Mouse (Mus musculus) lung, embryonic 15.5 days (tissue): ENCODE measurements at regions not wholly inside any gene's neighbourhood (a gene's known extent, or its start where the extent isn't known, plus 50 kb on each side); places are given as distances from the start of the nearest gene placed in this dataset.

Experiments used
- ATAC-seq: fragments of 200-750 bp; cut with Nextera tagmentation; 2 replicates; pipeline ENCODE4 v1.8.0; 2017; ENCODE audit warnings: moderate number of reproducible peaks, borderline replicate concordance; ENCODE audit not compliant: low FRiP score, low TSS enrichment; ENCODE audit errors: extremely low read depth
- H3K27ac ChIP-seq: fragments of 300-500 bp; sonication (generic); 2 replicates; pipeline ENCODE4 v1.5.1; 2015; ENCODE audit warnings: moderate library complexity, mild to moderate bottlenecking, inconsistent platforms
- H3K27me3 ChIP-seq: fragments of 300-500 bp; sonication (generic); 2 replicates; pipeline ENCODE4 v1.6.1; 2015; ENCODE audit warnings: inconsistent platforms
- H3K36me3 ChIP-seq: fragments of 300-500 bp; sonication (generic); 2 replicates; pipeline ENCODE4 v1.6.1; 2015; ENCODE audit warnings: inconsistent platforms
- H3K4me1 ChIP-seq: fragments of 300-500 bp; sonication (generic); 2 replicates; pipeline ENCODE4 v1.6.1; 2015; ENCODE audit warnings: inconsistent platforms
- H3K4me2 ChIP-seq: fragments of 300-500 bp; sonication (generic); 2 replicates; pipeline ENCODE4 v1.6.1; 2015; ENCODE audit warnings: inconsistent platforms, mild to moderate bottlenecking, moderate library complexity
- H3K4me3 ChIP-seq: fragments of 300-500 bp; sonication (generic); 2 replicates; pipeline ENCODE4 v1.5.1; 2015; ENCODE audit warnings: mild to moderate bottlenecking, inconsistent platforms
- H3K9ac ChIP-seq: fragments of 300-500 bp; sonication (generic); 2 replicates; pipeline ENCODE4 v1.6.1; 2015; ENCODE audit warnings: inconsistent platforms
- H3K9me3 ChIP-seq: fragments of 300-500 bp; sonication (generic); 2 replicates; pipeline ENCODE4 v1.6.1; 2016; ENCODE audit warnings: inconsistent platforms
- WGBS: fragments of 180-500 bp; shearing (Covaris S2); methylation state at CpG from one replicate; pipeline ENCODE4 v1.1.7; 2015; 5-methylcytosine and 5-hydroxymethylcytosine counted together

- no peak overlapping the region for H3K4me3 ChIP-seq
- no peaks in the 10 kb centered on the region for H3K36me3 ChIP-seq
- no peak overlapping the region for H3K27ac ChIP-seq
- H3K9me3 ChIP-seq = no peaks in the 10 kb centered on the region
- H3K9ac ChIP-seq = no peak overlapping the region
- no peak for ATAC-seq
- H3K4me1 ChIP-seq = no peaks in the 10 kb centered on the region
- H3K4me2 ChIP-seq = no peak overlapping the region
- 61% methylated on average over 2 of the region's 2 CpGs for WGBS
- no peaks in the 10 kb centered on the region for H3K27me3 ChIP-seq
Measured at GRCm38 (mm10) chr8:93691826-93692225, 117.9 kb upstream of the Gnao1 start.

- Histone ChIP-seq H3K27me3 (no peaks in the 10 kb centered on the region), H3K27ac (no peak overlapping the region), H3K4me3 (no peak overlapping the region), H3K9ac (no peak overlapping the region), H3K4me1 (no peaks in the 10 kb centered on the region), H3K9me3 (no peaks in the 10 kb centered on the region), H3K36me3 (no peaks in the 10 kb centered on the region), H3K4me2 (no peak overlapping the region)
- no peak for ATAC-seq
- 42% methylated on average over 7 of the region's 7 CpGs for WGBS
Measured at GRCm38 (mm10) chr8:93697206-93697605, 112.6 kb upstream of the Gnao1 start.

DNA sequence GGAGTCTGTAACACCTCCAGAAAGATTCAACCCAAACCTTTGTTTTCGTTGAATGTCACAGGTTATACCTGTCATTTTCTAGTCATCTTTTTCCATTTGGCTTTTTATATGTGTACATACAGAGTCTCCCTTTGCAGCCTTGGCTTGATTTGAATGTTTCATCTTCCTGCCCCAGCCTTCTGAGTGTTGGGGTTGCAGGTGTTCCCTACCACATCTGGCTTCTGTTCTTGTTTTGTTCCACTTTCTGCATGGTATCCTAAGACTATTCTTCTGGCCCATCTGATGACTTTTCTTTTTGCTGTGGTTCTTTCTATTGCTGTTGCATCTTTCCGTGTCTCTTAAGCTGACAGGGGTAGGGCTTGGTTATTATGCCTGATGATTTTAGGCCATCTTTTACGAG, 111.3 kb upstream of the Gnao1 start:
- ATAC-seq = no peak
- WGBS = 73% methylated on average over 3 of the region's 3 CpGs
- Histone ChIP-seq H3K9ac (no peak overlapping the region), H3K27ac (no peak overlapping the region), H3K4me2 (no peak overlapping the region), H3K27me3 (no peaks in the 10 kb centered on the region), H3K36me3 (no peaks in the 10 kb centered on the region), H3K4me1 (no peaks in the 10 kb centered on the region), H3K4me3 (no peak overlapping the region), H3K9me3 (no peaks in the 10 kb centered on the region)

DNA sequence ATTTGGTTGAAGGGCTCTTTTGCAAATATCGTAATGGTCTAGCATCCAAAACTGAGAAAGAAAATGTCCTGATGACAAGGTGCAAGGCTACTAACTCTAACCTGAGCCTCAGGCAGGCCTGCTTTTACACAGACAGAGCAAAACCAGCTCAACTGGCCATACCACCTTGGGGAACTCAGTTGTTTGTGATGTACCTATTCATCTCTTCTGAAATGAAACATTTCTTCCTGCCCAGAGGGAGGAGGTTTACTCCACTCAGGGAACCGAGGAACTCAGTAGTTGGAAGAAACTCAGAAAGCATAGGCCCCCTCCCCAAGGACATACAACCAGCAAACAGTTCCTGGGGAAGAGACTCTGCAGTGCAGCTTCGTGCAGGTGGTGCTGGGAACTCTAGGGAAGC, 108.4 kb upstream of the Gnao1 start:
- 58% methylated on average over 3 of the region's 3 CpGs for WGBS
- Histone ChIP-seq H3K36me3 (no peaks in the 10 kb centered on the region), H3K9ac (no peak overlapping the region), H3K9me3 (no peaks in the 10 kb centered on the region), H3K4me2 (no peak overlapping the region), H3K27me3 (no peaks in the 10 kb centered on the region), H3K4me3 (no peak overlapping the region), H3K27ac (no peak overlapping the region), H3K4me1 (no peaks in the 10 kb centered on the region)
- ATAC-seq = no peak

GRCm38 (mm10) chr8:93712066-93712706, 97.6 kb upstream of the Gnao1 start:
- no peaks in the 10 kb centered on the region for H3K9me3 ChIP-seq
- H3K4me3 ChIP-seq = no peak overlapping the region
- no peak overlapping the region for H3K4me2 ChIP-seq
- no peak overlapping the region for H3K27ac ChIP-seq
- no peaks in the 10 kb centered on the region for H3K4me1 ChIP-seq
- ATAC-seq = no peak
- H3K9ac ChIP-seq = no peak overlapping the region
- H3K27me3 ChIP-seq = no peaks in the 10 kb centered on the region
- WGBS = 79% methylated on average over 3 of the region's 3 CpGs
- no peaks in the 10 kb centered on the region for H3K36me3 ChIP-seq

DNA sequence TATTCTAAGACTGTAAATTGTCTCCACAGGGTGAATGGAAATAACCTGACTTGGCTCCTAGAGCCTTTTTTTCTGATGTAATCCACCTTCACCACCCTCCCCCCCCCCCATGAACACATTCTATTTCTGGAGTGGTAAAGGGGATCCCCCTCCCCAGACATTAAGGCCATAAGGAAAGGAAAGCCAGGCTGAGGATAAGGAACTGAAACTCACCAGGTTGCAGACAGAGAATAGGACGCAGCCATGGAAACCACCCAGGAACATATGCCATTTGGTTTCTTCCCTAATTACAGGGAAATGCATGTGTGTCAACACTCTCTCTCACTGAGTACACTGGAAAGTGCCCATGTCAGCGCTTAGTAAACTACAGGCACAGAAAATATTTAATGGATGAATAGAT, 96.5 kb upstream of the Gnao1 start:
- H3K4me1 ChIP-seq = no peaks in the 10 kb centered on the region
- H3K27me3 ChIP-seq = no peaks in the 10 kb centered on the region
- H3K27ac ChIP-seq = no peak overlapping the region
- no peak for ATAC-seq
- H3K4me3 ChIP-seq = no peak overlapping the region
- H3K36me3 ChIP-seq = no peaks in the 10 kb centered on the region
- H3K4me2 ChIP-seq = no peak overlapping the region
- no peaks in the 10 kb centered on the region for H3K9me3 ChIP-seq
- 73% methylated on average over 2 of the region's 2 CpGs for WGBS
- H3K9ac ChIP-seq = no peak overlapping the region

DNA sequence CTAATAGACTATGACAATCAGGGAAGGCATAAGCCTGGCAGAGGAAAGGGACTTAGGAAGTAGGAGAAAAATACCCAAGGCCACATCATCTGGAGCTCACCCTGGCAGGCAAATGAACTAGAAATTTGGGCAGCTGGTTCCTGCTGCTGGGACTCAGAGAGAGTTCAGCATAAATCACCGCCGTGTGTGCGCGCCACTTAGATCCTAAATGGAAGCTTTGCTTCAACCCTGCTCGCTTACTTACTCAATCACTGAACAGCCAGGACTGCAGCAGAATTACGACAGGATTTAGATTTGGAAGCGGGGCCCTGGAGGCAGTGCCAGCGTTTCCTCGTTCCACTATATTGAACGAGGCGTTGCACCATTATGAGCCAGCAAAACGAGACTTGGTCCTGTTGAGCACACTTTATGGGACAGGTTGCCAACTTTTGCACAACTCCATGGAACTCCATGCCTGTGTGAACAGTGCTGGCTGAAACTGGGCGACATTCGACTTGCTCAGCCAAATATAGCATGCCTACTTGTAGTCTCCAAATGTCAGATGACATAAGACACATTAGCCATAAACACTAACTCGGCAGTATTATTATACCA, 84.8 kb upstream of the Gnao1 start:
- Histone ChIP-seq H3K4me2 (no peak overlapping the region), H3K9ac (no peak overlapping the region), H3K27me3 (no peaks in the 10 kb centered on the region), H3K9me3 (no peaks in the 10 kb centered on the region), H3K27ac (no peak overlapping the region), H3K4me3 (no peak overlapping the region), H3K4me1 (no peaks in the 10 kb centered on the region), H3K36me3 (no peaks in the 10 kb centered on the region)
- ATAC-seq = no peak
- WGBS = 66% methylated on average over 15 of the region's 15 CpGs

GRCm38 (mm10) chr8:93729124-93729930, 80.4 kb upstream of the Gnao1 start:
- no peaks in the 10 kb centered on the region for H3K36me3 ChIP-seq
- H3K4me2 ChIP-seq = no peak overlapping the region
- H3K4me1 ChIP-seq = no peaks in the 10 kb centered on the region
- 72% methylated on average over 15 of the region's 15 CpGs for WGBS
- H3K27me3 ChIP-seq = no peaks in the 10 kb centered on the region
- no peak overlapping the region for H3K27ac ChIP-seq
- ATAC-seq = no peak
- H3K9me3 ChIP-seq = no peaks in the 10 kb centered on the region
- no peak overlapping the region for H3K4me3 ChIP-seq
- H3K9ac ChIP-seq = no peak overlapping the region

GRCm38 (mm10) chr8:93730738-93731700, 78.7 kb upstream of the Gnao1 start:
- Histone ChIP-seq H3K27me3 (no peaks in the 10 kb centered on the region), H3K4me3 (no peak overlapping the region), H3K9me3 (no peaks in the 10 kb centered on the region), H3K27ac (no peak overlapping the region), H3K4me1 (peaks cover 3% of the 10 kb centered on the region; the same call in 1 of the 2 replicates), H3K4me2 (no peak overlapping the region), H3K36me3 (no peaks in the 10 kb centered on the region), H3K9ac (no peak overlapping the region)
- ATAC-seq = no peak
- WGBS = 76% methylated on average over 14 of the region's 14 CpGs

GRCm38 (mm10) chr8:93734818-93735217, 74.9 kb upstream of the Gnao1 start:
- Histone ChIP-seq H3K27me3 (no peaks in the 10 kb centered on the region), H3K4me3 (no peak overlapping the region), H3K4me1 (peaks cover 3% of the 10 kb centered on the region; the same call in 1 of the 2 replicates), H3K36me3 (no peaks in the 10 kb centered on the region), H3K4me2 (no peak overlapping the region), H3K27ac (no peak overlapping the region), H3K9ac (no peak overlapping the region), H3K9me3 (no peaks in the 10 kb centered on the region)
- no peak for ATAC-seq
- 45% methylated on average over 4 of the region's 4 CpGs for WGBS

DNA sequence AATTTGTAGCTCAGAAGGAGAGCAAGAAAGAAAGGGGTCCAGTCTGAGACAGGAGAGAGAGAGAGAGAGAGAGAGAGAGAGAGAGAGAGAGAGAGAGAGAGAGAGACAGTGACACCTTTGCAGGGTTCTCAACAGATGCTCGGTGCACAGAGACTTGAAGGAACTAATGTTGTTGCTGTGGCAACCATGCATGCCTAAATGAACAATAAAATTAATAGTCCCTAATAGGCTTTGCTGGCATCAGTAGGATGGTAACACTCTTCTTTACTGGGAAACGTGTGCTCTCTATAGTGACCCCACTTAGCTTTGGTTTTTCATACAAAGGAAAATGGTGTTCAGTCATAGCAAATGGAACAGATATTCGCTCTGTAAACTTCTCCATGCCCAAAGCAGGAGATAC, 69.5 kb upstream of the Gnao1 start:
- Histone ChIP-seq H3K36me3 (no peaks in the 10 kb centered on the region), H3K9me3 (no peaks in the 10 kb centered on the region), H3K4me1 (no peaks in the 10 kb centered on the region; the same call in 1 of the 2 replicates), H3K4me2 (no peak overlapping the region), H3K4me3 (no peak overlapping the region), H3K27ac (no peak overlapping the region), H3K9ac (no peak overlapping the region), H3K27me3 (no peaks in the 10 kb centered on the region)
- ATAC-seq = no peak
- WGBS = 78% methylated on average over 3 of the region's 3 CpGs
